Comparison of ENCODE assay signal across 26 mouse cellular contexts in the genomic region with DNA sequence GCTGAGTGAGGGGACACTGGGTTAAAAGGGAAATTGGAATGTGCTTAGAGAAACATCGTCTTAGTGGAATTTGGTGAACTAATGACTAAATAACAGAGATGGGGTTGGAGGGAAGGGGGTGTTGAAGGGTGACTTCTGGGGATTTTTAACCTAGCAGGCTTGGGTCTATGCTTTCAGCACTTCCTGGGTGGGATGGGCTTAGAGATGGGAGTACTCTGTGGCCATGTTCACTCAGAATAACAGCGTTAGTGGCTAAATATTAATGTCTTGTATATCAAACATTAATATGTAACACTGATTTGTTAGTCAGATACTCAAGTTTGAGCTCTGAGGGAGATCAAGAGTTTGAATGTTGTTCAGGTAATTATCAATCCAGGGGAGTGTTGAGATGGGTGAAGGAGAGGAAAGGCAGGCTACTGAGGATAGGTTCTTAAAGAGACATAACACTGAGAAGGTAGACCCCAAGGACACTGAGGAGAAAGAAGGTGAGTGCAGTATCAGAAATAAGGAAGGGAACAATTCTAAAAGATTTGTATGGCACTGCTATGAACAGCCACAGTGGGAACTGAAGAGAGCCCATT. TPM values are rescaled to one million over a fixed set of nuclear protein-coding genes. Genes with fewer than 3 reads are reported as not detected.
A peak's percentile ranks its signal among the peaks of the same experiment; 100 is the strongest.
DNase-seq lines count a peak whose midpoint lies in the region; ATAC-seq and TF ChIP-seq lines count a peak whose summit lies in the region.
"Had no signal": no experiment of that assay in that cellular context is flagged by ENCODE, and none has a peak within 500 bp of the region (broad histone marks: within the 10 kb centered on the region; RNA-seq: fewer than 3 reads in every experiment).

No protein-coding gene starts in this region.

- no peak overlapping the region for H3K4me3 ChIP-seq in lung, embryonic 16.5 days (ENCODE audit: low read length)
- no peak overlapping the region for H3K4me3 ChIP-seq in kidney, postnatal 0 days (replicated peaks; ENCODE audit: low read depth, low read length)
- H3K4me3 ChIP-seq: embryonic facial prominence, embryonic 13.5 days; forebrain, embryonic 12.5 days; heart, adult 2 months; heart, embryonic 12.5 days; hindbrain, embryonic 10.5 days had no signal

- peaks cover 8% of the 10 kb centered on the region; the same call in 1 of the 2 replicates for H3K4me1 ChIP-seq in lung, embryonic 16.5 days (replicated peaks; ENCODE audit: control insufficient read depth, insufficient read depth, low read length)
- H3K4me1 ChIP-seq in kidney, postnatal 0 days (replicated peaks; ENCODE audit: insufficient read depth, low read length): no peaks in the 10 kb centered on the region
- H3K4me1 ChIP-seq: embryonic facial prominence, embryonic 13.5 days; forebrain, embryonic 12.5 days; heart, embryonic 12.5 days; hindbrain, embryonic 10.5 days had no signal

- 57% methylated on average over 2 of the region's 2 CpGs for WGBS in lung, embryonic 16.5 days
- 55% methylated on average over 2 of the region's 2 CpGs for WGBS in kidney, postnatal 0 days

- peak overlapping the region; percentile 65; the same call in 1 of the 2 replicates for H3K27ac ChIP-seq in lung, embryonic 16.5 days (ENCODE audit: low read length)
- peak overlapping the region; percentile 70; the same call in 1 of the 2 replicates for H3K27ac ChIP-seq in kidney, postnatal 0 days
- H3K27ac ChIP-seq: embryonic facial prominence, embryonic 13.5 days; forebrain, embryonic 12.5 days; heart, adult 2 months; hindbrain, embryonic 10.5 days; hindbrain, embryonic 14.5 days had no signal

- no peak for DNase-seq in lung, postnatal 14 days
- peak; percentile 92 for DNase-seq in kidney, adult 9 months
- DNase-seq in kidney, postnatal 0 days (ENCODE audit: low spot score): peak; percentile 46
- peak; percentile 54 to 84 for DNase-seq in kidney, postnatal 36 days
- DNase-seq in layer of hippocampus, adult 11-12 months (ENCODE audit: low spot score): no peak
- DNase-seq in left cerebral cortex, adult 8-10 months (ENCODE audit: low spot score in 2 of 2): no peak
- DNase-seq in Muller cell, postnatal 12 days (ENCODE audit: inconsistent ontology term): no peak
- DNase-seq: adrenal gland, adult 2 months; adrenal gland, postnatal 36 days; cerebellum, adult 2 months; cerebellum, postnatal 25 days; gastrocnemius, postnatal 10 days; heart, adult 2 months had no signal

- no peaks in the 10 kb centered on the region for H3K27me3 ChIP-seq in lung, embryonic 16.5 days (ENCODE audit: control insufficient read depth, insufficient read depth, low read depth, low read length)
- H3K27me3 ChIP-seq in kidney, postnatal 0 days (ENCODE audit: insufficient read depth, low read length): no peaks in the 10 kb centered on the region
- H3K27me3 ChIP-seq: CH12.LX; embryonic facial prominence, embryonic 13.5 days; forebrain, embryonic 12.5 days; heart, embryonic 12.5 days had no signal

- no peak for ATAC-seq in lung, embryonic 16.5 days (ENCODE audit: low read depth)
- peak; percentile 85 for ATAC-seq in kidney, postnatal 0 days (replicated peaks; ENCODE audit: low FRiP score, low read depth)
- ATAC-seq: forebrain, embryonic 16.5 days had no signal

- H3K36me3 ChIP-seq in lung, embryonic 16.5 days (ENCODE audit: control insufficient read depth, insufficient read depth, low read length): no peaks in the 10 kb centered on the region
- H3K36me3 ChIP-seq in kidney, postnatal 0 days (ENCODE audit: insufficient read depth, low read length): no peaks in the 10 kb centered on the region
- H3K36me3 ChIP-seq: embryonic facial prominence, embryonic 13.5 days; forebrain, embryonic 12.5 days; heart, embryonic 12.5 days; hindbrain, embryonic 10.5 days had no signal

- H3K4me2 ChIP-seq in lung, embryonic 16.5 days (ENCODE audit: low read depth, low read length): no peak overlapping the region
- H3K4me2 ChIP-seq in kidney, postnatal 0 days (ENCODE audit: low read length): no peak overlapping the region
- H3K4me2 ChIP-seq: embryonic facial prominence, embryonic 13.5 days; forebrain, embryonic 12.5 days; heart, embryonic 12.5 days; hindbrain, embryonic 14.5 days had no signal

- H3K9ac ChIP-seq in lung, embryonic 16.5 days (ENCODE audit: low read length): no peak overlapping the region
- H3K9ac ChIP-seq in kidney, postnatal 0 days (ENCODE audit: low read depth, low read length): no peak overlapping the region
- H3K9ac ChIP-seq: embryonic facial prominence, embryonic 13.5 days; forebrain, embryonic 12.5 days; heart, embryonic 12.5 days; hindbrain, embryonic 14.5 days had no signal

- TF ChIP-seq CTCF in kidney, postnatal 0 days (IDR thresholded peaks at IDR 0.05; ENCODE audit: low read depth): no peak

- H3K9me3 ChIP-seq in lung, embryonic 16.5 days (ENCODE audit: control insufficient read depth, low read length): no peaks in the 10 kb centered on the region
- H3K9me3 ChIP-seq in kidney, postnatal 0 days (replicated peaks; ENCODE audit: low read length): no peaks in the 10 kb centered on the region
- H3K9me3 ChIP-seq: embryonic facial prominence, embryonic 13.5 days; forebrain, embryonic 12.5 days; heart, embryonic 12.5 days; hindbrain, embryonic 10.5 days had no signal

RNA-seq across cellular contexts. Expression of gene Acsm1, which starts 1.8 kb away (rescaled TPM):
- polyA plus RNA-seq in lung, embryonic 16.5 days (2015; fragmentation: Nextera tagmentation; extraction: Ambion mirVana): 4.1 and 4.3 TPM in 2 replicates
- polyA plus RNA-seq in kidney, postnatal 0 days (2015; fragmentation: Nextera tagmentation; extraction: Ambion mirVana): 32.7 and 36.6 TPM in 2 replicates
- not detected for total RNA-seq in left cerebral cortex, adult 8-10 months (2022)
- total RNA-seq: adrenal gland, postnatal 36 days; CH12.LX; gastrocnemius, postnatal 10 days; heart, adult 2 months; heart, postnatal 25 days had no signal
- polyA plus RNA-seq: cerebellum, adult 2 months; cortical plate, adult 2 months; embryonic facial prominence, embryonic 13.5 days; forebrain, embryonic 12.5 days; forebrain, embryonic 16.5 days; frontal cortex, adult 2 months; heart, embryonic 12.5 days; hindbrain, embryonic 10.5 days; hindbrain, embryonic 14.5 days had no signal

RNA-seq across cellular contexts. Expression of gene Acsm2, which starts 50.9 kb away (rescaled TPM):
- polyA plus RNA-seq in lung, embryonic 16.5 days (2015; fragmentation: Nextera tagmentation; extraction: Ambion mirVana): not detected in 2 replicates
- 114 and 134 TPM in 2 replicates for polyA plus RNA-seq in kidney, postnatal 0 days (2015; fragmentation: Nextera tagmentation; extraction: Ambion mirVana)
- total RNA-seq in left cerebral cortex, adult 8-10 months (2022): not detected
- total RNA-seq: adrenal gland, postnatal 36 days; CH12.LX; gastrocnemius, postnatal 10 days; gastrocnemius, postnatal 4 days; heart, adult 2 months; heart, postnatal 25 days had no signal
- polyA plus RNA-seq: adrenal gland, adult 2 months; cerebellum, adult 2 months; cortical plate, adult 2 months; embryonic facial prominence, embryonic 13.5 days; forebrain, embryonic 12.5 days; forebrain, embryonic 16.5 days; frontal cortex, adult 2 months; heart, adult 2 months; heart, embryonic 12.5 days; heart, embryonic 16.5 days; hindbrain, embryonic 10.5 days; hindbrain, embryonic 14.5 days had no signal

Comparison
In these comparisons a context has a peak if more than half of its experiments do, and no peak if none do; other contexts are left out.
1. DNase-seq: peak in kidney, adult 9 months (single experiment), kidney, postnatal 0 days (single experiment) and kidney, postnatal 36 days (2 of 2); none in lung, postnatal 14 days (single experiment), layer of hippocampus, adult 11-12 months (single experiment), left cerebral cortex, adult 8-10 months (0 of 2) and Muller cell, postnatal 12 days (single experiment).
2. RNA of gene Acsm2, which starts 50.9 kb away (polyA plus RNA-seq): 114 to 134 TPM in kidney, postnatal 0 days; not detected in lung, embryonic 16.5 days; every median in the first group is over 100 times any median in the second.